Mouse (Mus musculus): ENCODE measurements around the gene Lhx1.

Gene Lhx1

DNA sequence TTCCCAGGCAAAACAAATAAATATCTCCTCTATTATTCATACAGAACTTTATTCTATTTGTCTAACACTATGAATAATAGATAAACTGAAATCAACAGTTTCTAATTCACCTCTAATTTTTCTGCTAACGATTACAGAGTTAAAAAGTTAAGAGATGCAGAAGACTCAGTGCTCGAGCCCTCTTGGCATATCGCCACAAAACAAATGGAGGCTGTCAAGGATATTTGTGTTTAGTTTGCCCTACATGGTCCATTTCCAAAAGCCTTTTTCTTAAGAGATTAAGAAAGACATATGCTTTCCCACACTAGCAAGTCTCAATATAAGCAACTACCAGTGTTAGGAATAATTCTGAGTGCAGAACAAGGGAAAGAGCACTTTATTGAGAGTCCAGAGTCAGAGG is 44.9 kb downstream of the Lhx1 start:
- no peak for DNase-seq (ENCODE audit: low spot score)

DNA sequence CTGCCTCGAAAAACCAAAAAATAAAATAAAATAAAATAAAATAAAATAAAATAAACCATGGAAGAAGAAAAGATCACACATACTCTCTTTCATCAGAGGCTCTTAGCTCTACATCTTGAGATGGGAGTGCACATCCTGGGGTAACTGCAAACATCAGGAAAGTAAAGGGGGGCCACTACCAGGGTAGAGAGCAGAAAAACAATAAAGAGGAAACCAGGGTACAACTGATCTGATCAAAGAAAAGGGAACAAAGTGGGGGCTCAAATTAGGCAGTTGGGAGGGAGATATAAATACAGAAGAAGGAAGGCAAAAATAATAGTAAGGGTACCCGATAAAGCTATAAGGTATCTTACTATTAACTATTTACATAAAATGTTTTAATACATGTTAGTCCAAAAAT is 48.7 kb downstream of the Lhx1 start:
- DNase-seq (ENCODE audit: low spot score), result no peak

DNA sequence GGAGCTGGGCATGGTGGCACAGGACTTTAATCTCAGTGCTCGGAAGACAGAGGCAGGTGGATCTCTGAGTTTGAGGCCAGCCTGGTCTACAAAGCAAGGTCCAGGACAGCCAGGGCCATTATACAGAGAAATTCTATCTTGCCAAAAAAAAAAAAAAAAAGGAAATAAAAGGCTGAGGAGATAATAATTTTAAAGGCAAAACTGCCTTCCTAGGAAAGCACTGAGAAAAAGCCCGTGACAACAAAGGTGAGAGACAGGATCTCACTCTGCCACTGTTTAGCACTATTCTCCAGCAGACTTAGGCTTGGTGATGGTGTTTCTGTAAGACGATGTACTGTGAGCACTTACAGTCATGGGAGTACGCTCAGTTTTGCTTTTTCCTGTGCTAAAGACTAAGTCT is 49.3 kb downstream of the Lhx1 start:
- DNase-seq (ENCODE audit: low spot score), result no peak

DNA sequence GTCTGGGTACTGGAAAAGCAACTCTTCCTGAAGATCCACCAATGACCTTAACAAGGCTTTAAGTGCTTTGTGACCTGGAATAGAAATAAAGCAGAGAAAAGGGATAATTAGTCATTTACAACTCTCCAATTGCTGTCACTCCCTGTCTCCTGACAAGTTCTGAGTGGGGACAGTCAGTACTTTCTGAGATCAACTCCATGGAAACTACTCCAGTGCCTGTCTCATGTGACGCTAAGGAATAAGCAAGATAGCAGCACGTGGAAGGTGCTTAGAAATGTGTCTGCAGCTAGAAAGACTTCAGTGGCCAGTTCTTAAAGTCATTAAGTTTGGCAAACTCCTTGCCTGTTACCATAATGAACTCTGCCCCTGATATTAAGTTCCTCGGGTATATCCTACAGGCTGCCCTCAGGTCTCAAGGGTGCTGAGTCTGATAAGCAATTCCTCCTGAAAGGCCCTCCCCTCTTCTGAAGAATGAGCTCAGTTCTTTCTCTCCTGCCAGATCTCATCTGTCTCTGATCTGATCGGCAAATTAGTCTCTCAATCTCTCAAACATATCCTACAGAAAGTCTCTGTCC is 52.2 kb downstream of the Lhx1 start:
- DNase-seq (ENCODE audit: low spot score), result no peak

Data from T-cell, adult 2 months (primary cell).